Mouse (Mus musculus) MEL (cell line): ENCODE measurements around the gene Tshz2.

Experiments
- CHD2 ChIP-seq: IDR thresholded peaks from 2 replicates; pipeline ENCODE4 v1.6.1; 2011; ENCODE audit warnings: low read length, improper control_type of control experiment
- CTCF ChIP-seq, 3 experiments: IDR thresholded peaks in 2 of 3; conservative IDR thresholded peaks in 1 of 3; 2 replicates each; pipeline ENCODE4 v1.5.1; 2011 to 2012; ENCODE audit warnings: low read length in 3 of 3, low read depth in 2 of 3, mild to moderate bottlenecking in 2 of 3, improper control_type of control experiment in 1 of 3, inconsistent platforms in 1 of 3, mixed read lengths in 1 of 3, moderate library complexity in 1 of 3; ENCODE audit not compliant: control insufficient read depth in 1 of 3, insufficient read depth in 1 of 3, poor library complexity in 1 of 3, severe bottlenecking in 1 of 3
- EP300 ChIP-seq, 2 experiments: IDR thresholded peaks; 2 replicates each; pipeline ENCODE4 v1.6.1; 2011; ENCODE audit warnings: improper control_type of control experiment in 2 of 2, low read length in 2 of 2, low read depth in 1 of 2, mild to moderate bottlenecking in 1 of 2
- ETS1 ChIP-seq: IDR thresholded peaks from 2 replicates; pipeline ENCODE4 v1.6.1; 2012; ENCODE audit warnings: low read depth, mild to moderate bottlenecking, inconsistent platforms, low read length, improper control_type of control experiment, moderate library complexity
- GATA1 ChIP-seq: IDR thresholded peaks from 2 replicates; pipeline ENCODE4 v1.6.1; 2011; ENCODE audit warnings: low read depth, low read length, improper control_type of control experiment
- JUND ChIP-seq: IDR thresholded peaks from 2 replicates; pipeline ENCODE4 v1.6.1; 2011; ENCODE audit warnings: low read depth, mild to moderate bottlenecking, improper control_type of control experiment, low read length
- MAFK ChIP-seq: IDR thresholded peaks from 2 replicates; pipeline ENCODE4 v1.6.1; 2011; ENCODE audit warnings: low read depth, mild to moderate bottlenecking, low read length, improper control_type of control experiment, borderline replicate concordance
- MYB ChIP-seq: IDR thresholded peaks from 2 replicates; pipeline ENCODE4 v1.6.1; 2011; ENCODE audit warnings: mild to moderate bottlenecking, low read depth, low read length, improper control_type of control experiment
- POLR2A ChIP-seq, 2 experiments: IDR thresholded peaks; 2 replicates each; pipeline ENCODE4 v1.6.1; 2011 to 2012; ENCODE audit warnings: low read length in 2 of 2, mild to moderate bottlenecking in 2 of 2, control low read depth in 1 of 2, improper control_type of control experiment in 1 of 2, low read depth in 1 of 2, moderate library complexity in 1 of 2; ENCODE audit not compliant: control insufficient read depth in 1 of 2, insufficient read depth in 1 of 2, poor library complexity in 1 of 2
- TBP ChIP-seq: IDR thresholded peaks from 2 replicates; pipeline ENCODE4 v1.8.0; 2011; ENCODE audit warnings: low read depth, low read length, improper control_type of control experiment
- ZNF384 ChIP-seq: IDR thresholded peaks from 2 replicates; pipeline ENCODE4 v1.6.1; 2012; ENCODE audit warnings: low read depth, mild to moderate bottlenecking, inconsistent platforms, low read length, improper control_type of control experiment

- TF ChIP-seq POLR2A (IDR thresholded peaks at IDR 0.05; ENCODE audit: control insufficient read depth in 1 of 2, insufficient read depth in 1 of 2, low read depth in 1 of 2, low read length in 2 of 2, poor library complexity in 1 of 2) (no peak), GATA1 (no peak), CTCF (IDR thresholded peaks at IDR 0.05 in 2 of 3, conservative IDR thresholded peaks at IDR 0.05 in 1 of 3; ENCODE audit: control insufficient read depth in 1 of 3, insufficient read depth in 1 of 3, low read depth in 2 of 3, low read length in 3 of 3, poor library complexity in 1 of 3, severe bottlenecking in 1 of 3) (no peak), ETS1 (no peak), EP300 (IDR thresholded peaks at IDR 0.05; ENCODE audit: low read depth in 1 of 2, low read length in 2 of 2) (no peak), MYB (no peak), CHD2 (no peak), ZNF384 (no peak), TBP (no peak), MAFK (no peak), JUND (no peak)
Observed at GRCm38 (mm10) chr2:169782874-169783680, 150.3 kb downstream of the Tshz2 start.
